Mouse (Mus musculus) embryonic fibroblast, embryonic 13.5 days (primary cell): Measurements from ENCODE around the gene Mkks. TPM values are rescaled to one million over a fixed set of nuclear protein-coding genes. Genes with fewer than 3 reads are reported as not detected.

Experiments
- H3K27ac ChIP-seq: 2 replicates; pipeline ENCODE4 v1.5.1; 2012; ENCODE audit warnings: low read length, control low read depth, inconsistent platforms; ENCODE audit not compliant: insufficient read depth
- H3K4me1 ChIP-seq: 2 replicates; pipeline ENCODE4 v1.6.1; 2011; ENCODE audit warnings: low read length; ENCODE audit not compliant: control insufficient read depth, insufficient read depth
- H3K4me3 ChIP-seq: 2 replicates; pipeline ENCODE4 v1.5.1; 2011; ENCODE audit warnings: mild to moderate bottlenecking, control low read depth, low read length; ENCODE audit not compliant: insufficient read depth
- CTCF ChIP-seq: IDR thresholded peaks from 2 replicates; pipeline ENCODE4 v1.5.1; 2011; ENCODE audit warnings: mild to moderate bottlenecking, control low read depth, low read length, moderate library complexity, borderline replicate concordance; ENCODE audit not compliant: insufficient read depth
- POLR2A ChIP-seq: IDR thresholded peaks from 2 replicates; pipeline ENCODE4 v1.6.1; 2011; ENCODE audit warnings: low read depth, mild to moderate bottlenecking, control low read depth, low read length, moderate library complexity
- polyA plus RNA-seq: library from polyadenylated mRNA; stranded (reverse); fragments of >200 nt; gene quantifications from 2 replicates; pipeline ENCODE4 v1.2.4, GENCODE M21; 2011; ENCODE audit warnings: low read depth; ENCODE audit not compliant: missing spikeins, insufficient read length

Mkks gene
- polyA plus RNA-seq, 1 experiment: 20.6 TPM

- no peak for TF ChIP-seq POLR2A
- TF ChIP-seq CTCF: no peak
- Histone ChIP-seq H3K4me1 (no peaks in the 10 kb centered on the region), H3K27ac (no peak overlapping the region), H3K4me3 (no peak overlapping the region)
Observed at GRCm38 (mm10) chr2:136837994-136838393, 53.2 kb downstream of the Mkks start.

DNA sequence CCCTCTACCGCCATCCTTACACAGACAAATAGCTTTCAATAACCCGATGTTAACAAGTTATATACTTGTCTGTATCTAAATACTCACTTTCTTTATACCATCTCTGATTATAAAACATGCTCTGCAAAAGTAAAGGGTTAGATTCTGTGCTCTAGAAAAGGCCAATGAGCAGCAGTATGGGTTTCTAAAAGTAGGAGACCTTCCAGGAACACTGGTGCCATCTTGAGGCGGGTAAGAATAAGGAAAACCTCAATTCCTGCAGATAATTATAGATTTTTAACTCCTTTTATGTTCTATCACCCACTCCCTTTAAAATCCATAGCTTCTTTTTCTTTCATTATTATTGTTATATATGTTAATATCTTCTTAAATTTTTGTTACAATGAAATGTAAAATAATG, 55.3 kb downstream of the Mkks start:
- TF ChIP-seq CTCF (no peak), POLR2A (no peak)
- Histone ChIP-seq H3K4me1 (no peaks in the 10 kb centered on the region), H3K27ac (no peak overlapping the region), H3K4me3 (no peak overlapping the region)

DNA sequence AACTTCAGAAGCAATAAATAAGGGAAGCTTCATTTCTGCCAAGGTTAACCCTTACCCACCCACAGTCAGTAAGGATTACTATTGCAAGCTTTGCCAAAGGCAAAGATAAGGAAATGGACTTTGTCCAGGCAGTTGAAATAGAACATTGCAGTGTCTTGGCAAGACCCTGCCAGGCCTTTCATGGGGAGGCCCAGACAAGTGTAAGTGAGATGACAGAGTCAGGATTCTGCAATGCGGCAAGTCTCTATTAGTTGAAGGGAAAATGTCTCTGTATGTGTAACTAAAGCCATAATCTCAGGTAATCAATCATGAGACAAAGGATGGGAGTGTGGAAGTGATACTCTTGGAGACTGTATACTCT, 56.5 kb downstream of the Mkks start:
- no peak for TF ChIP-seq POLR2A
- no peak for TF ChIP-seq CTCF
- Histone ChIP-seq H3K27ac (no peak overlapping the region), H3K4me3 (no peak overlapping the region), H3K4me1 (no peaks in the 10 kb centered on the region)

GRCm38 (mm10) chr2:136833976-136834714, 57.0 kb downstream of the Mkks start:
- TF ChIP-seq CTCF (no peak), POLR2A (no peak)
- H3K4me1 ChIP-seq: no peaks in the 10 kb centered on the region
- no peak overlapping the region for H3K27ac ChIP-seq
- no peak overlapping the region for H3K4me3 ChIP-seq

DNA sequence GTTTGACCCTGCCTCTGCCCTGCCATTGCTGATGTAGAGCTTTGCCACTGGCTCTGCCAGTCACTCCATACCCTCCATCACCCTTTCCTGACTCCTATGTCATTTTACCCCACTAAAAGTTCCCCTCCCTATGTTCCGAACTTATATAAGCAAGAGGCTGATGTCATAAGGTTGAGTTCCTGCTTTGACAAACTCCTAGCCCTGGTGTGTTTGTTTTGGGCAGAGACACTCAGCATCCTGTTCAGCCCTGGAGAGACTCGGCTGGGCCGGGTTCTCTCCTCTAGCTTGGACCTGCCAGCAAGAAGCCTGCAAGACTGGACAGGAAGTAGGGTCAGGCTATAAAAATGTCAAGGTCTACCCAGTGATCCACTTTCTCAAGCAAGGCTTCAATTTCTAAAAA, 58.3 kb downstream of the Mkks start:
- H3K4me1 ChIP-seq: no peaks in the 10 kb centered on the region
- no peak overlapping the region for H3K27ac ChIP-seq
- no peak for TF ChIP-seq CTCF
- TF ChIP-seq POLR2A: no peak
- H3K4me3 ChIP-seq: no peak overlapping the region

DNA sequence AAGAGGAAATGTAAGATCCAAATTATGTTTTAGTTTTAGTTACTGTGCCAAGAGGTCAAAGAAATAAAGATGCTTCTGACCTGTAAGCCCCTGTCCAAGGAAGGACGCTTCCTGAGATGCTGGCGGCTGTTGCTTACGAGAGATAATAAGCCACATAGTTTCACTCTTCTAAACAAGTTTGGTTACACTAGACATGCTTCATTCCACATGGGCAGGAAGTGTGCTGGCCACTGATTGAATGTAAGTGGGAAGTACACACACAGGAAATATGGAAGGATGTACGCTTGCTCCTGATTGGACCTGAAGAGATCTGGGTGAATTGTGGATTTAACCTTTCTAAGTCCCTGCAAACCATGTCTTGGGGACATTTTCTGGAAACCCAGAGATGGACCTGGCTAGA, 63.6 kb downstream of the Mkks start:
- no peak overlapping the region for H3K4me3 ChIP-seq
- H3K27ac ChIP-seq: no peak overlapping the region
- no peak for TF ChIP-seq CTCF
- no peak for TF ChIP-seq POLR2A
- H3K4me1 ChIP-seq: no peaks in the 10 kb centered on the region

Other genes with a start within 250 kb of the Mkks start
- gene Snap25, start 177.9 kb downstream of the Mkks start, polyA plus RNA-seq: 0.30 TPM in 1 of 2 replicates, not detected in the other
- 8.8 and 17.9 TPM in 2 replicates for gene AL731706.2, start 5.7 kb downstream of the Mkks start, polyA plus RNA-seq
- gene Slx4ip, start 171 bp downstream of the Mkks start, polyA plus RNA-seq: 7.2 and 7.4 TPM in 2 replicates
- 6.8 and 10.4 TPM in 2 replicates for gene AL731706.1, start within 50 bp of the Mkks start, polyA plus RNA-seq
- gene Jag1, start 225.3 kb upstream of the Mkks start, polyA plus RNA-seq: 48.2 and 67.6 TPM in 2 replicates